Mouse (Mus musculus) retina, adult 2 months (tissue): ENCODE data around the gene Ddx6.
"Not testable (repeated sequence)": the region's sequence is repeated elsewhere in the genome, so short reads cannot be mapped to it uniquely, and the experiment has no call there.

Experiments
- DNase-seq: peaks from one replicate; pipeline ENCODE4 v3.0.0-alpha.2; 2012; ENCODE audit warnings: low read depth, low spot score

Gene Ddx6

GRCm38 (mm10) chr9:44593886-44594285 is 10.8 kb upstream of the Ddx6 start:
- no peak for DNase-seq

GRCm38 (mm10) chr9:44594901-44595536 is 9.7 kb upstream of the Ddx6 start:
- DNase-seq = no peak

- DNase-seq = no peak
Measured at GRCm38 (mm10) chr9:44595537-44595930, 9.2 kb upstream of the Ddx6 start.

- DNase-seq = no peak
Measured at GRCm38 (mm10) chr9:44597742-44598141, 7.0 kb upstream of the Ddx6 start.

GRCm38 (mm10) chr9:44598899-44599495 is 5.7 kb upstream of the Ddx6 start:
- DNase-seq = no peak

GRCm38 (mm10) chr9:44599616-44600015 is 5.1 kb upstream of the Ddx6 start:
- DNase-seq = no peak

- no peak for DNase-seq
Measured at GRCm38 (mm10) chr9:44600801-44601200, 3.9 kb upstream of the Ddx6 start.

GRCm38 (mm10) chr9:44602766-44603165 is 1.9 kb upstream of the Ddx6 start:
- no peak for DNase-seq

GRCm38 (mm10) chr9:44603454-44604289 is 1.0 kb upstream of the Ddx6 start:
- no peak for DNase-seq

- no peak for DNase-seq
Measured at GRCm38 (mm10) chr9:44604290-44604778, 358 bp upstream of the Ddx6 start.

GRCm38 (mm10) chr9:44605616-44606165 is 999 bp downstream of the Ddx6 start:
- DNase-seq = no peak

GRCm38 (mm10) chr9:44606646-44607045 is 2.0 kb downstream of the Ddx6 start:
- DNase-seq = no peak

- no peak for DNase-seq
Measured at GRCm38 (mm10) chr9:44607306-44607705, 2.6 kb downstream of the Ddx6 start.

- DNase-seq = no peak
Measured at GRCm38 (mm10) chr9:44610371-44610770, 5.7 kb downstream of the Ddx6 start.

- DNase-seq = not testable (repeated sequence)
Measured at GRCm38 (mm10) chr9:44613081-44613480, 8.4 kb downstream of the Ddx6 start.

GRCm38 (mm10) chr9:44621114-44621513 is 16.4 kb downstream of the Ddx6 start:
- no peak for DNase-seq

GRCm38 (mm10) chr9:44624390-44624789 is 19.7 kb downstream of the Ddx6 start:
- DNase-seq = no peak

GRCm38 (mm10) chr9:44626268-44626667 is 21.6 kb downstream of the Ddx6 start:
- DNase-seq = no peak

- DNase-seq = no peak
Measured at GRCm38 (mm10) chr9:44637551-44638169, 33.0 kb downstream of the Ddx6 start.

- DNase-seq = not testable (repeated sequence)
Measured at GRCm38 (mm10) chr9:44638726-44639125, 34.0 kb downstream of the Ddx6 start.

- not testable (repeated sequence) for DNase-seq
Measured at GRCm38 (mm10) chr9:44640028-44640427, 35.3 kb downstream of the Ddx6 start.
